Mouse (Mus musculus): ENCODE data around the gene Tuba8. TPM values are rescaled to one million over a fixed set of nuclear protein-coding genes. Genes with fewer than 3 reads are reported as not detected.

Gene Tuba8
- polyA plus RNA-seq, 2 experiments from 2014 or later: 0.42 to 0.51 TPM

DNA sequence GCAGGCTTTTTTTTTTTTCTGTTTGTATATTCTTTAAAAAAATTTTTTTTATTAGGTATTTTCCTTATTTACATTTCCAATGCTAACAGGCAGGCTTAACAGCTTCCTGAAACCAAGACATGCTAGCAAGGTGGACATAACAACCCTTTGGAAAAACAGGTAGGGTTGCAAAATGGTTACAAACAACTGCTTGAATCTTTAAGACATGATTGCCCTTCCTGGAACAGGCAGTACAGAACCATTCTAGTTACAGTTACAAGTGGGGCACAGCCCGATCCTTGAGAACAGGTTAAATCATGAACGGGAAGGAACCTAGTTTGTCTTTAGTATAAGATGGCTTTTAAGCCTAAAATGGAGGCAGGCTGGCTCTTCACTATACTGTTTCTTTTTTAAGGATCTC lies 25.9 kb downstream of the Tuba8 start:
- ATAC-seq: no peak

DNA sequence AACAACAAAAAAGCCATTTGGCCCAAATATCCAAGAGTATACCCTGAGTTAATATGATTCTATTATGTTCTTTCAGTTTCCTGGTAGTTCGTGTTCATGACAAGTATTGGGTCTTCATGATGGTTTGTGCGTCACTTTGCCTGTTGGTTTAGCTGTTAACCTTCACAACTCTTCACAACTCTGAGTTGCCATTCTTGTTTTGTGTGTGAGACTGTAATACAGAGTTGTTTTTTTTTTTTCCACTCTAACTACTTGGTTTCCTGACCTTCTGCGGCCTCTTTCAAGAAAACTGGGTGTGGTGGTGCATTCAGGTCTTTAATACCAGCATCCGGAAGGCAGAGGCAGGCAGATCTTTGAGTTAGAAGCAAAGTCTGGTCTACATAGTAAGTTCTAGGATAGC lies 27.7 kb downstream of the Tuba8 start:
- peak; percentile 29 for ATAC-seq

DNA sequence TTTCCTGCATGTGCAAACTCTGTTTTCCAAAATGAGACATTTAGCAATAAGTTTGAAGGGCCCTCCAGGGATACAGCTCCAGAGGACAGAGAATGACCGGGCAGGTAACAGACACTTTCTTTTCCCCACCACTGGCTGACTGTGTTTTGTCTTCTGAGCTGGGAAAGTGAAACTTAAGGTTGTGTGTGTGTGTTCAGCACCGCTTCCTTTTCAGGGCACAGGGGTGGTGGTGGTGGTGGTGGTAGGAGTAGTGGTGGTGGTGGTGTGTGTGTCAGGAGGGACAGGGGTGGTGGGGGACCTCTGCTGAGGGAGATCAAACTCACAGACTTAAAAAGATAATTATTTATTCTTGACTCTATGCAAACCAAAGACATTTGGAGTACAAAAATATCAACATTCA lies 31.3 kb downstream of the Tuba8 start:
- peak; percentile 21 for ATAC-seq

DNA sequence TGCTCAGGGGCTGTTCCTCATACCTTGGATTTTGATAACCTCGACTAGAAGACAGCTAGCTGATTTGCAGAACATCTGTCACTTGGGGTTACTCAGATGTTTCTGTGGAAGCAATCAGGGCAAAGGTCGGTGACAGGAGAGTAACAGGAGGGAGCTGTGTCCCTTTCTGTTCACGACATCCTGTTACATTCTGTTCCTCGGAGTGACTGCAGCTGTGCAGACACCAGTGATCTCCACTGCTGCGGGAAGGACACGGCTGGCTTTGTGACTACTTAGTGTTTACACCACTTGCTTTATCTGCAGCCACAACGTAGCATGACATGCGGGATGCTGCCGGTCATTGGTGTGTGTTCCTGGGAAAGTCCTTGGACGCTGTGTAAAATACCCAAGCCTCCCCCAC lies 32.7 kb downstream of the Tuba8 start:
- ATAC-seq: peak; percentile 24

DNA sequence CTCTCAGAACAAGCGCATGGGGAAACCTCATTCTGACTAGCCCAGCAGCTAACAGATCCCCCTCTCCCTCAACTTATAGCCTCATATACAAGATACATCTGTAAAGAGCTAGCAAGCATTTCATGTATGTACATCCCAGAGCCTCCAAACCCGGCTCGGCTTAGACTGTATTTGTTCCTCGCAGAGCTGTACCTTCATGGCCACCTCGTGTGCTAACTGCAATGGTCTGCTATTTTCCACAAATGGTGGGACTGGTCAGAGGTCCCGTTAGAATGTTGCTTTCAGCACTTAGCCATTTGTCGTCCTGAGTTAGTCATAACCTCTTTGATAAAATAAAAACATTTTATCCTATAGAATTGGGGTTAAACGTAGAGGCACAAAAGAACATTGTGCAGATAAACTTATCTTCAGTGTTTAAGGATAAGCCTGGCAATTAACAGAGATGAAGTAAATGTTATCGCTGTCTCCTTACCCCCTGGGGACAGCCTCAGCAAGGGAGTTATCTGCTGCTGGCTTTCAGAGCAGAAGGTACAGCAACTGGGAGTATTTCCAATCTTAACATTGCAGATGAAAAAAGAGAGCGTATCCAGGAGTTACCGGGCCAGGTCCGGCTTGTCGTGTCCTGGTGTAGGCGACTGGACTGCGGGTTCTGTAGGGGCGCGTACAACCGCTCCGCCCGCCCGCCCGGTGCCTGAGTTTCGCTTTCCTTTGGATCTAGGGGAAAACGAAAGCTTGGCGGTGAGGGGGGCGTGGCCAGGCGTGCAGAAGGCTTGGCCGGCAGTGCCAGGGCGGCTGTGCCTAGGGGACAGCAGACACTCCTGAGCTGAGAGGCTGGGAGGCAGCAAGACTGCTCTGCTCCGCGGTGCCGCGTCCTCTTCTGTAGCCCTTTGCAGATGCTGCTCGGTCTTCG lies 34.9 kb downstream of the Tuba8 start, which contains the start of gene Usp18:
TSS of gene Usp18 (plus strand) at position 780 of the 910 bp plus-strand sequence.
- peak; percentile 89 for ATAC-seq

DNA sequence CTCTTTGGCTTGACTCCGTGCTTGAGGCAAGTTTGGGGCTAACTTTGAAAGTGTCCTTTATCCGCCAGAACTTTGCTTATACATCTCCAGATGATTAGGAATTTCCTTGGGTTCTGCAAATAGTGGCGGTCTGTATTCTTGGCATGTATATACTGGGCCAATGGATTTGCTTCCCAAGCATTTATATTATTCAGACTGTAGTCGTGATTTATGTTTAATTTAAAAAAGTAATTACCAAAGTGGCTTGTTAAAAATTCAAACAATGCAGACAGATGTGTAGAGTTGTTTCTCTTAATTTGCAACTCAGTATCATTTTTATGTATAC lies 35.5 kb downstream of the Tuba8 start:
- ATAC-seq: no peak

DNA sequence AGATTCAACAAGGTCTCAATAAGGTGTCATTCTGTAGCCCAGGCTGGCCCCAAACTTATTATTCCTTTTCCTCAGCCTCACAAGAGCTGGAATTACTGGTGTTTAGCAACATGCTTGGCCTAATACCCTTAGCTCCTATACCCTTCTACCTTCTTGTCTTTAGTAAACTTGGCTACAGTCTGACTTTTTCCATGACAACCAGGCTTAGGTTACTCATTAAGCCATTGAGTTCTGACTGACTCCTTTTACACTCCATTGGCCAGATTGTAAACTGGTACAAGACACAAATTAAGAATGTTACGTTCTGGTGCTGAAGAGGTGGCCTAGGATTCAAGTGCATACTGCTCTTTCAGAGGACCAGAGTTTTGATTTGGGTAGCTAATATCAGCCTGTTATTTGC lies 39.9 kb downstream of the Tuba8 start:
- ATAC-seq: no peak

DNA sequence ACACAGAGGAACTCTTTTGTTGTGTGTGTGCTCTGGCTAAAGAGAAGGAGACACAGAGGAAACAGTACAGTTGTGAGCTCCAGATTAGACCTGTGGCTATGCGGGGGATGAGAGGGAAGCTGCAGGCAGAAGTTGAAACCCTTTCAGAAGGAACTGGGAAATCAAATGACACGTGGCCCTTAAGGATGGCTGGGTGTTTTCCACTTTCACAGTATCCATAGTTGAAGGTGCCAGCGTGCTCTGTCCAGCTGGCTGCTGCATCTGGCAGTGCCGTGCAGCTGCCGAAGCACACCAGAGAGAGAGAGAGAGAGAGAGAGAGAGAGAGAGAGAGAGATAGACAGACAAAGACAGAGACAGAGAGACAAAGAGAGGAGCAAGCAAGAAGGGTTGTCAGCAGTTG lies 40.8 kb downstream of the Tuba8 start:
- ATAC-seq: no peak

DNA sequence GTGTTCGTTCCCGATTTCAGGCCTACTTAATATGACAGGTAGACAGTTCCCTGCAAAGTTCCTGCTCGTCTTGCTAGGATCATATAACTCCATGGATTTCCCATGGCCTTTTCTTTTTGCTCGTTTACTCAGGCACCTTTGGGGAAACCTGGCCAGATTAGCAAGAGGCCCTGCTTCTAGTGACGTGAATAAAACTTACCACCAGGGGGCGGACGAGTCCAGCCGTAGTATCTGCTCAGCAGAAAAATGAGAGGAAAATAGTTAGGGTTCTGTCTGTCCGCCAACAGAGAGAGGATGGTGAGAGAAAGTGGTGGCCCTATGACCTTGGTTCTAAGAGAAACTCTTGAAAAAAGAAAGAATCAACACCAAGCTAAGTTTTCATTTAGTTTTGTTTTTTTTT lies 50.1 kb downstream of the Tuba8 start:
- ATAC-seq: peak; percentile 84

DNA sequence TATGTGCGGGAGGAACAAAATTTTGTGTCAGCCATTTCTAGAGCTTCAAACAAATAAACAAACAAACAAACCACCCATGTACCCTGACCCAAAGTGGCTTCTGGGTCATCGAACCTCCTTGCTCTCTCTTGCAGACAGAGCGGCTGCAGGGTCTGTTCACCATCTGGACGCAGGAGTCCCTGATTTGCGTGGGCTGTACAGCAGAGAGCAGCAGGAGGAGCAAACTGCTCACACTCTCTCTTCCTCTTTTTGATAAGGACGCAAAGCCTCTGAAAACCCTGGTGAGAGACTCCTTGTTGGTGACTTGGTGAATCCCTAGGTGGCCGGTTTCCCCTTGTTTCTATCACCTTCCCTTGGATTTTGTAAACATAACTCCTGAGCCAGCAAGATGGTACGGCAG lies 50.7 kb downstream of the Tuba8 start:
- no peak for ATAC-seq

DNA sequence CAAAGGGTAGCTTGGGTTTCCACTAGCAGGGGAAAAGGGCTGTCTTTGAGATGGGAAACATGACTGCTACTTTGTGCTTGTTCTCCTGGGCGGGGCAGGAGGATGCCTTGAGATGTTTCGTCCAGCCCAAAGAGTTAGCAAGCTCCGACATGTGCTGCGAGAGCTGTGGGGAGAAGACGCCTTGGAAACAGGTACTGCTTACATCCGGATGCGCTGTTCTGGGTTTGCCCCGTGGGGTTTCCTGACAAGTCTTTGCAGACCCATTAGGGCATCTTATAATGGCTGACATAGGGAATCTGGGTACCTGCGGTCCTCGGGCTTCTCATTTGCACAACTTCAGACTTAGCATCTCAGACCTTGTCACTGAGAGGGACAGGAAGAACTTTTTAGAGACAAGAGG lies 51.5 kb downstream of the Tuba8 start:
- ATAC-seq: no peak

DNA sequence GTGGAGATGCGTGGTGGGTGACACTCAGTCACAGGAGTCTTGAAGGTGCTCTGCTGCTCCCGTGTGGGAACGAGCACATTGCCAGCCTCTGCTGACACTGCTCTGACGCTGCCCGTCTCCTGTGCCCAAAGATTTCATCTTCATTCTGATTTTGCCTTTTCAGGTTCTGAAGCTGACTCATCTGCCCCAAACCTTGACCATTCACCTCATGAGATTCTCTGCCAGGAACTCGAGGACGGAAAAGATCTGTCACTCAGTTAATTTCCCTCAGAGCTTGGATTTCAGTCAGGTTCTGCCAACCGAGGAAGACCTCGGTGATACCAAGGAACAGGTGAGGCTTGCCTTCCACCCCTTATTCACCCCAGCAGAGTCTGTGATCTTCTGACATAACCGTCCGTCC lies 52.0 kb downstream of the Tuba8 start:
- no peak for ATAC-seq

DNA sequence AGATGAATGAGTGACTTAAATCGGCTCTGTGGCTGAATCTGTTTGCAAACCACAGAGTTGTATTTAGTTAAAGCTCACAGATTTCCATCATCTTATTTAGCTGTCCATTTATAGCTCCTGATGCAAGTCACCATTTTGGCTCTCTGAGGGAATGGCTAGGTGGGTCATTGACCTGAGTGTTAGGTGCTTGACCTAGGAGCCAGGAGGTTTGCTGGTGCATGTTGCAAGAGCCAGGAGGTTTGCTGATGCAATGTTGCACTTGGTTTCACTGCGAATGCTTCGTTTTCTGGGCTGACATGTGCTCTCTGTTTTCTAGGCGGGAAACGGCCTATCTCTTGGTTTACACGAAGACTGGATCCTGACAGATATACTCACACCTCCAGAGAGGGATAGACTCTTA lies 59.7 kb downstream of the Tuba8 start:
- ATAC-seq: no peak

DNA sequence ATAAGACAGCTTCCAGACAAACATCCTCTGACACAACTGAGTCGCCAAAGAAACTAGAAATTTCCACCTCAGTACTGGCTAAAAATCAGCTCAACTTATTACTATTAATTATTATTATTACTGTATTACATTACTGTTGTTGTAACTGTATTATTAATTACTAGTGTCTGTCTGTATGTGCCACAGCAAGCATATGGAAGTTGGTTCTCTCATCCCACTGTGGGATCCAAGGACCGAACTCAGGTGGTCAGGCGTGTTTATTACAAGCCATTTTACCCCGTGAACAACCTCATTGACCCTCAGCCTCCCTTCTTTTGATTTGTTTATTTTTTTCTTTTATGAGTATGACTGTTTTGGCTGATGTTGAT lies 61.2 kb downstream of the Tuba8 start:
- ATAC-seq: peak; percentile 12

DNA sequence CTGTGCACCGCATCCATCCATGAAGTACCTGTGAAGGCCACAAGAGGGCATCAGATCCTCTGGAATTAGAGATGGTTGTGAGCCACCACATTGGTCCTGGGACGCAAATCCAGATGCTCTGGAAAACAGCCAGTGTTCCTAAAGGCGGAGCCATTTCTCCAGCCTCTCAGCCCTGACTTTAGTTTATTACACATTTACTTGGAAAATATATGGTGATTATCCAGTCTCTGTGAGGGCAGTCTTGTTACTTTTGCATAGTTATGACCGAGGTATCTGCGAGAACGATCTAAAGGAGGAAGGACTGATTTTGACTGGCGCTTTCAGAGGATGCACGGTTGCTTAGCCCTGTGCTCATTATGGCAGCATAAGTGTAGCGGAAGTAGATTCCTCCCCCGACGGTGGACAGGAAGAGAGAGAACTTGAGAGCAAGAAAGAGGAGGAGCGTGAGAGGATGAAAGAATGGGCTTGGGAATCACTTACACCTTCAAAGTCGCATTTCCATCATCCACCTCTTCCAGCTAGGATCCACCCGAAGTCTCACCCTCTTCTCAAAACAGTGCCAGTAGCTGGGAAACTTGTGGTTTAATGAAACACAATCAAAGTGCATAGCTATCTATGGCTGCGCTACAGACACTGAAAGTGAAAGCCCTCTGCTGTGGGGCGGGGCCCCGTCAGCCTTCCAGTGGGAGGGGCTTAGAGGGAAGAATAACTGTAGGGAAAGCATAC lies 61.7 kb downstream of the Tuba8 start:
- peak; percentile 95 for ATAC-seq

DNA sequence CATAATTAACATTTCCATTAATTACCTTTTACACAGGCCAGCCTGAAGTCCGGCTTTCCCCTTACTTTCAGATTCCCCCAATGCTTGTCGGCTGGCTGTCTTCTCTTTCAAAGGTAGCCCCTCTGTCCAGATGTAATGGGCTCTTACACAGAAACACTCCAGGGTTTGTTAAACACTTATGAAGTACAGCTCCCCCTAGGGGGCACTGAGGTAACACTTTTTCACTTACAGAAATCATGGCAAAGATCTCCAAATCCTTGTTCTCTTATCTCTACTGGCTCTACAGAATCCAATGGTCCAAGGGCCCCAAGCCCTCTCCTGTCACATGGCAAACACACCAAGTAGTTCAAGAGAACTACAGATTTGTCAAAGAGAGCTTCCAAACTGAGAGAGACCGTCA lies 63.9 kb downstream of the Tuba8 start:
- no peak for ATAC-seq

Other genes with a start within 250 kb of the Tuba8 start
- gene Mical3, start 79.7 kb upstream of the Tuba8 start, polyA plus RNA-seq (2017; shearing (Covaris generic)): 1 to 10 TPM; 7.1 to 9.1 TPM
- 1 to 10 TPM; 1.9 to 2.1 TPM for gene Pex26, start 27.0 kb upstream of the Tuba8 start, polyA plus RNA-seq (2017; shearing (Covaris generic))
- gene Usp18, start 35.2 kb downstream of the Tuba8 start, polyA plus RNA-seq (2017; shearing (Covaris generic)): 10 to 100 TPM; 75.8 to 85.7 TPM
- under 1 TPM; 0.55 to 0.93 TPM for gene Slc6a13, start 89.5 kb downstream of the Tuba8 start, polyA plus RNA-seq (2017; shearing (Covaris generic))
- gene Slc6a12, start 132.4 kb downstream of the Tuba8 start, polyA plus RNA-seq (2017; shearing (Covaris generic)): not detected